Mouse (Mus musculus) layer of hippocampus, adult 18-20 months (tissue): Measurements from ENCODE around the gene Bmper. TPM values are rescaled to one million over a fixed set of nuclear protein-coding genes. Genes with fewer than 3 reads are reported as not detected.

Experiments used
- DNase-seq, 2 experiments: peaks; one replicate each; pipeline ENCODE4 v3.0.0; 2022; ENCODE audit warnings: low spot score in 2 of 2
- total RNA-seq, 2 experiments: library from RNA; stranded (reverse); gene quantifications; 2 replicates each; pipeline ENCODE4 v1.2.3; 2021

The Bmper gene
- total RNA-seq, 2 experiments from 2014 or later: 3.7 TPM

- DNase-seq: no peak
Observed at GRCm38 (mm10) chr9:23419107-23419506, 196.2 kb downstream of the Bmper start.

- no peak for DNase-seq
Observed at GRCm38 (mm10) chr9:23423748-23424147, 200.9 kb downstream of the Bmper start.

- no peak for DNase-seq
Observed at GRCm38 (mm10) chr9:23432631-23433030, 209.8 kb downstream of the Bmper start.

- DNase-seq: no peak
Observed at GRCm38 (mm10) chr9:23433238-23433637, 210.4 kb downstream of the Bmper start.

- peak in 1 of 2 experiments; percentile 3 for DNase-seq
Observed at GRCm38 (mm10) chr9:23436751-23437150, 213.9 kb downstream of the Bmper start.

GRCm38 (mm10) chr9:23438662-23439061 lies 215.8 kb downstream of the Bmper start:
- DNase-seq: no peak

- DNase-seq: no peak
Observed at GRCm38 (mm10) chr9:23442168-23442567, 219.3 kb downstream of the Bmper start.

GRCm38 (mm10) chr9:23444975-23445374 lies 222.1 kb downstream of the Bmper start:
- DNase-seq: no peak

GRCm38 (mm10) chr9:23447271-23447961 lies 224.5 kb downstream of the Bmper start:
- DNase-seq: no peak

GRCm38 (mm10) chr9:23453309-23453708 lies 230.4 kb downstream of the Bmper start:
- DNase-seq: no peak

GRCm38 (mm10) chr9:23457186-23457585 lies 234.3 kb downstream of the Bmper start:
- no peak for DNase-seq

GRCm38 (mm10) chr9:23460721-23461120 lies 237.8 kb downstream of the Bmper start:
- no peak for DNase-seq

- peak; percentile 6 to 71 for DNase-seq
Observed at GRCm38 (mm10) chr9:23462949-23463608, 240.2 kb downstream of the Bmper start.

GRCm38 (mm10) chr9:23464981-23465630 lies 242.2 kb downstream of the Bmper start:
- DNase-seq: no peak

GRCm38 (mm10) chr9:23469886-23470285 lies 247.0 kb downstream of the Bmper start:
- DNase-seq: no peak

GRCm38 (mm10) chr9:23485851-23486250 lies 263.0 kb downstream of the Bmper start:
- DNase-seq: no peak

GRCm38 (mm10) chr9:23486725-23487378 lies 264.0 kb downstream of the Bmper start:
- DNase-seq: no peak

GRCm38 (mm10) chr9:23488265-23488664 lies 265.4 kb downstream of the Bmper start:
- no peak for DNase-seq

- peak in 1 of 2 experiments; percentile 26 for DNase-seq
Observed at GRCm38 (mm10) chr9:23495400-23495799, 272.5 kb downstream of the Bmper start.

GRCm38 (mm10) chr9:23497626-23498025 lies 274.8 kb downstream of the Bmper start:
- DNase-seq: peak; percentile 58 to 68

- no peak for DNase-seq
Observed at GRCm38 (mm10) chr9:23533870-23534269, 311.0 kb downstream of the Bmper start.
